Mouse (Mus musculus): ENCODE measurements at regions not wholly inside any gene's neighbourhood (a gene's known extent, or its start where the extent isn't known, plus 50 kb on each side); places are given as distances from the start of the nearest gene placed in this dataset.
A peak's percentile ranks its signal among the peaks of the same experiment; 100 is the strongest.

DNA sequence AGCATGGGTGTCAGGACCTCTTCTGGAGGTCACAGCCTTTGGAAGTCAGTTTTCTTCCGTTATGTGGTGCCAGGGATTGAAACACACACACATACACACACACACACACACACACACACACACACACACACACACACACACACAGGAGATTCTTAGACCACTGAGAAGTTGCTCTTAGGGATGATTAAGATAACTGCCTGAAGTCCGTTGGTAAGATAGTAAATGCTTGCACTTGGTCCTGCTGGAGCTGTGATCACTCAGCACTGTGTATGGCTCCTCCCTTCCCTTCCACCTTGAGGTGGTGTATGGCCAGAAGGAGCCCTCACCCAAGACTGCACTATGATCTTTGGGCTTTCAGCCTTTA, 118.7 kb upstream of the Slc22a12 start:
- no peak for DNase-seq
- H3K4me1 ChIP-seq (replicated peaks; ENCODE audit: control insufficient read depth, insufficient read depth, low read length): no peaks in the 10 kb centered on the region
- TF ChIP-seq CTCF (IDR thresholded peaks at IDR 0.05; ENCODE audit: borderline replicate concordance, control insufficient read depth, extremely low read depth, insufficient read depth, low read length, poor library complexity): no peak
- no peak for TF ChIP-seq POLR2A (IDR thresholded peaks at IDR 0.05; ENCODE audit: control insufficient read depth, extremely low read depth, insufficient read depth, low read length, poor library complexity)
- 88% methylated on average over 2 of the region's 2 CpGs for WGBS
- H3K27ac ChIP-seq (ENCODE audit: control insufficient read depth, insufficient read depth, low read length): no peak overlapping the region
- no peaks in the 10 kb centered on the region for H3K27me3 ChIP-seq (ENCODE audit: control insufficient read depth, insufficient read depth, low read length)
- no peaks in the 10 kb centered on the region for H3K36me3 ChIP-seq (ENCODE audit: control insufficient read depth, insufficient read depth, low read length)
- no peak overlapping the region for H3K4me3 ChIP-seq (ENCODE audit: control insufficient read depth, insufficient read depth, low read length)

- Histone ChIP-seq H3K4me1 (replicated peaks; ENCODE audit: control insufficient read depth, insufficient read depth, low read length) (no peaks in the 10 kb centered on the region), H3K27ac (ENCODE audit: control insufficient read depth, insufficient read depth, low read length) (no peak overlapping the region), H3K36me3 (ENCODE audit: control insufficient read depth, insufficient read depth, low read length) (no peaks in the 10 kb centered on the region), H3K4me3 (ENCODE audit: control insufficient read depth, insufficient read depth, low read length) (no peak overlapping the region), H3K27me3 (ENCODE audit: control insufficient read depth, insufficient read depth, low read length) (no peaks in the 10 kb centered on the region)
- 67% methylated on average over 8 of the region's 8 CpGs for WGBS
- TF ChIP-seq CTCF (IDR thresholded peaks at IDR 0.05; ENCODE audit: borderline replicate concordance, control insufficient read depth, extremely low read depth, insufficient read depth, low read length, poor library complexity) (no peak), POLR2A (IDR thresholded peaks at IDR 0.05; ENCODE audit: control insufficient read depth, extremely low read depth, insufficient read depth, low read length, poor library complexity) (no peak)
- DNase-seq: no peak
Observed at GRCm38 (mm10) chr19:6660723-6661507, 118.1 kb upstream of the Slc22a12 start.

DNA sequence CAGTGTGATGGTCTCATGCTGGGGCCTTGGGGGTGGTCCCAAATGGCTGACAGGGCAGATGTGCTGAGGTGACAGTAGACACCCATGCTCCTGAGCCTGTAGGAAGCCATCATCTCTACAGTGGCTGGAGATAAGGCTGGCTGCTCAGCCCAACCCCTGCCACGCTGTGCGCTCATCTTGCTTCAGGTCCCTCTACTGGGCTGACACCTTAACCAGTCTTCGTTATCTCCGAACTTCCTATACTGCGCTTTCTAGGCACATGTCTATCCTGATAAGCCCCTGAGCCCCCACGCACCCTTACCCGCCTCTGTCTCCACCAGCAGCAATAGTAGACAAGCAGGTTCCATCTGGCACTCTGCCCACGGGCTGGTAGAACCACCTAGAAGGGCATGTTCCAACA, 117.3 kb upstream of the Slc22a12 start:
- TF ChIP-seq CTCF (IDR thresholded peaks at IDR 0.05; ENCODE audit: borderline replicate concordance, control insufficient read depth, extremely low read depth, insufficient read depth, low read length, poor library complexity): no peak
- TF ChIP-seq POLR2A (IDR thresholded peaks at IDR 0.05; ENCODE audit: control insufficient read depth, extremely low read depth, insufficient read depth, low read length, poor library complexity): no peak
- Histone ChIP-seq H3K27me3 (ENCODE audit: control insufficient read depth, insufficient read depth, low read length) (no peaks in the 10 kb centered on the region), H3K4me3 (ENCODE audit: control insufficient read depth, insufficient read depth, low read length) (no peak overlapping the region), H3K4me1 (replicated peaks; ENCODE audit: control insufficient read depth, insufficient read depth, low read length) (no peaks in the 10 kb centered on the region), H3K36me3 (ENCODE audit: control insufficient read depth, insufficient read depth, low read length) (no peaks in the 10 kb centered on the region), H3K27ac (ENCODE audit: control insufficient read depth, insufficient read depth, low read length) (no peak overlapping the region)
- 95% methylated on average over 8 of the region's 8 CpGs for WGBS
- no peak for DNase-seq

DNA sequence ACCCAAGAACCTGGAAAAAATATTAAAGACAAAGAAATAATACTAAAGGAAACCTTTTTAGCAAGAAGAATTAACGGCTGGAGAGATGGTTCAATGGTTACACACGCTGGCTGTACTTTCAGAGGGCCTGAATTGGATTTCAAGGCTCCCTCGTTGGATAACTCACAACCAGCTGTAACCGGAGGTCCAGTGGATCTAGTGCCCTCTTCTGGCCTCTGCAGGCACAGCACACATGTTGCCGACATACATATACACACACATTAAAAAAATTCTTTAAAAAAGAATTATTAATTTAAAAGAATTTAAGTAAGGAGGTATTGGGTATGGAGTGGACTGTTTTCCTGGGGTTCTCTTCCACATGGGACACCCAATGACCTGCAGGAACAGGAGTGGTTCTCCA, 111.7 kb upstream of the Slc22a12 start:
- no peaks in the 10 kb centered on the region for H3K4me1 ChIP-seq (replicated peaks; ENCODE audit: control insufficient read depth, insufficient read depth, low read length)
- 93% methylated on average over 5 of the region's 5 CpGs for WGBS
- no peak for DNase-seq
- no peaks in the 10 kb centered on the region for H3K27me3 ChIP-seq (ENCODE audit: control insufficient read depth, insufficient read depth, low read length)
- H3K27ac ChIP-seq (ENCODE audit: control insufficient read depth, insufficient read depth, low read length): no peak overlapping the region
- H3K4me3 ChIP-seq (ENCODE audit: control insufficient read depth, insufficient read depth, low read length): no peak overlapping the region
- TF ChIP-seq POLR2A (IDR thresholded peaks at IDR 0.05; ENCODE audit: control insufficient read depth, extremely low read depth, insufficient read depth, low read length, poor library complexity): no peak
- no peak for TF ChIP-seq CTCF (IDR thresholded peaks at IDR 0.05; ENCODE audit: borderline replicate concordance, control insufficient read depth, extremely low read depth, insufficient read depth, low read length, poor library complexity)
- H3K36me3 ChIP-seq (ENCODE audit: control insufficient read depth, insufficient read depth, low read length): no peaks in the 10 kb centered on the region

DNA sequence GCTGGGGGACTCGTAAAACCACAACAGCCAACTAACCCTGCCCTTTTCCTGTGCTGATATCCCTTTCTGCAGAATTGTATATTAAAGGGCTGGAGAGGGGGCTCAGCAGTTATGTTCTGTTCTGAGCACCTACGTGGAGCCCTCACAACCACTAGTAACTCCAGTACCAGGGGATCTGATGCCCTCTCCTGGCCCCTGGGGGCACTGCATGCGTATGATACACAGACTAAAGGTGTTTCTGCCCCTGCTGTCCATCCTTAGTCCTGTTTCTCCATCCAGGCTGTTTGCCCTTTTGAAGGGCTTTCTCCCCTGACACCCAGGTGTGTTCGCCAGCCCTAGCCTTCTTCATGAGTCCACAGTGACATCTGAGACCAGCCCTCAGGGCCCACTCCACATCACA, 109.9 kb upstream of the Slc22a12 start:
- TF ChIP-seq CTCF (IDR thresholded peaks at IDR 0.05; ENCODE audit: borderline replicate concordance, control insufficient read depth, extremely low read depth, insufficient read depth, low read length, poor library complexity) (peak; percentile 26; the same call in 1 of the 2 replicates), POLR2A (IDR thresholded peaks at IDR 0.05; ENCODE audit: control insufficient read depth, extremely low read depth, insufficient read depth, low read length, poor library complexity) (no peak)
- H3K27me3 ChIP-seq (ENCODE audit: control insufficient read depth, insufficient read depth, low read length): no peaks in the 10 kb centered on the region
- 80% methylated on average over 4 of the region's 4 CpGs for WGBS
- peak; percentile 56 for DNase-seq
- no peaks in the 10 kb centered on the region for H3K36me3 ChIP-seq (ENCODE audit: control insufficient read depth, insufficient read depth, low read length)
- H3K4me1 ChIP-seq (replicated peaks; ENCODE audit: control insufficient read depth, insufficient read depth, low read length): no peaks in the 10 kb centered on the region
- no peak overlapping the region for H3K27ac ChIP-seq (ENCODE audit: control insufficient read depth, insufficient read depth, low read length)
- H3K4me3 ChIP-seq (ENCODE audit: control insufficient read depth, insufficient read depth, low read length): no peak overlapping the region

GRCm38 (mm10) chr19:6651192-6651591, 108.4 kb upstream of the Slc22a12 start:
- Histone ChIP-seq H3K4me1 (replicated peaks; ENCODE audit: control insufficient read depth, insufficient read depth, low read length) (no peaks in the 10 kb centered on the region), H3K36me3 (ENCODE audit: control insufficient read depth, insufficient read depth, low read length) (no peaks in the 10 kb centered on the region), H3K27ac (ENCODE audit: control insufficient read depth, insufficient read depth, low read length) (no peak overlapping the region), H3K27me3 (ENCODE audit: control insufficient read depth, insufficient read depth, low read length) (no peaks in the 10 kb centered on the region), H3K4me3 (ENCODE audit: control insufficient read depth, insufficient read depth, low read length) (no peak overlapping the region)
- 83% methylated on average over 5 of the region's 5 CpGs for WGBS
- TF ChIP-seq CTCF (IDR thresholded peaks at IDR 0.05; ENCODE audit: borderline replicate concordance, control insufficient read depth, extremely low read depth, insufficient read depth, low read length, poor library complexity) (no peak), POLR2A (IDR thresholded peaks at IDR 0.05; ENCODE audit: control insufficient read depth, extremely low read depth, insufficient read depth, low read length, poor library complexity) (no peak)
- DNase-seq: no peak
